ENCODE assay signal across 9 mouse cellular contexts in genomic region chr7:16982859-16983568, GRCm38 (mm10). TPM values are rescaled to one million over a fixed set of nuclear protein-coding genes. Genes with fewer than 3 reads are reported as not detected.
A peak's percentile ranks its signal among the peaks of the same experiment; 100 is the strongest.
DNase-seq lines count a peak whose midpoint lies in the region; ATAC-seq and TF ChIP-seq lines count a peak whose summit lies in the region.
"Had no signal": no experiment of that assay in that cellular context is flagged by ENCODE, and none has a peak within 500 bp of the region (broad histone marks: within the 10 kb centered on the region; RNA-seq: fewer than 3 reads in every experiment).

Gene Gm42372, plus strand, starts transcription at chr7:16983086.

- TF ChIP-seq CTCF in kidney, postnatal 0 days (IDR thresholded peaks at IDR 0.05; ENCODE audit: low read depth): no peak

- WGBS in forebrain, embryonic 15.5 days: 18% methylated on average over 26 of the region's 26 CpGs
- 26% methylated on average over 26 of the region's 26 CpGs for WGBS in kidney, postnatal 0 days
- 21% methylated on average over 26 of the region's 26 CpGs for WGBS in limb, embryonic 15.5 days
- WGBS in neural tube, embryonic 13.5 days: 21% methylated on average over 26 of the region's 26 CpGs

- H3K4me2 ChIP-seq in forebrain, embryonic 15.5 days (replicated peaks): peak within 1 kb of the TSS; percentile 76
- H3K4me2 ChIP-seq in kidney, postnatal 0 days (ENCODE audit: low read length): peak within 1 kb of the TSS; percentile 10; the same call in 1 of the 2 replicates
- peak within 1 kb of the TSS; percentile 32 for H3K4me2 ChIP-seq in limb, embryonic 15.5 days
- H3K4me2 ChIP-seq in neural tube, embryonic 13.5 days: peak within 1 kb of the TSS; percentile 77

- H3K27me3 ChIP-seq in forebrain, embryonic 15.5 days: no peaks in the 10 kb centered on the region
- no peaks in the 10 kb centered on the region for H3K27me3 ChIP-seq in kidney, postnatal 0 days (ENCODE audit: insufficient read depth, low read length)
- no peaks in the 10 kb centered on the region for H3K27me3 ChIP-seq in limb, embryonic 15.5 days
- no peaks in the 10 kb centered on the region for H3K27me3 ChIP-seq in neural tube, embryonic 13.5 days

- no peaks in the 10 kb centered on the region for H3K9me3 ChIP-seq in forebrain, embryonic 15.5 days
- H3K9me3 ChIP-seq in kidney, postnatal 0 days (replicated peaks; ENCODE audit: low read length): no peaks in the 10 kb centered on the region
- H3K9me3 ChIP-seq in limb, embryonic 15.5 days: no peaks in the 10 kb centered on the region
- no peaks in the 10 kb centered on the region for H3K9me3 ChIP-seq in neural tube, embryonic 13.5 days

- H3K9ac ChIP-seq in forebrain, embryonic 15.5 days (replicated peaks): peak within 1 kb of the TSS; percentile 50
- H3K9ac ChIP-seq in kidney, postnatal 0 days (ENCODE audit: low read depth, low read length): no peak within 1 kb of the TSS
- no peak within 1 kb of the TSS for H3K9ac ChIP-seq in limb, embryonic 15.5 days
- peak within 1 kb of the TSS; percentile 74 for H3K9ac ChIP-seq in neural tube, embryonic 13.5 days

- peak; percentile 29 for DNase-seq in gastrocnemius, postnatal 10 days
- DNase-seq in gastrocnemius, adult 18-20 months (ENCODE audit: low spot score): no peak
- peak; percentile 90 for DNase-seq in cerebellum, adult 11-12 months
- peak; percentile 48 for DNase-seq in kidney, postnatal 0 days (ENCODE audit: low spot score)
- peak; percentile 91 for DNase-seq in thymus, postnatal 14 days

- ATAC-seq in forebrain, embryonic 15.5 days (replicated peaks): peak; percentile 80
- no peak for ATAC-seq in kidney, postnatal 0 days (replicated peaks; ENCODE audit: low FRiP score, low read depth)
- no peak for ATAC-seq in limb, embryonic 15.5 days (ENCODE audit: insufficient number of reproducible peaks, low FRiP score, low TSS enrichment, low read depth)
- ATAC-seq in neural tube, embryonic 13.5 days (ENCODE audit: low read depth): peak; percentile 68

- H3K4me1 ChIP-seq in forebrain, embryonic 15.5 days: peaks cover 52% of the 10 kb centered on the region
- H3K4me1 ChIP-seq in kidney, postnatal 0 days (replicated peaks; ENCODE audit: insufficient read depth, low read length): peaks cover 6% of the 10 kb centered on the region; the same call in 1 of the 2 replicates
- H3K4me1 ChIP-seq in limb, embryonic 15.5 days: peaks cover 26% of the 10 kb centered on the region
- H3K4me1 ChIP-seq in neural tube, embryonic 13.5 days (replicated peaks): peaks cover 64% of the 10 kb centered on the region

- H3K4me3 ChIP-seq in forebrain, embryonic 15.5 days: peak within 1 kb of the TSS; percentile 50
- H3K4me3 ChIP-seq in kidney, postnatal 0 days (replicated peaks; ENCODE audit: low read depth, low read length): no peak within 1 kb of the TSS
- H3K4me3 ChIP-seq in limb, embryonic 15.5 days: peak within 1 kb of the TSS; percentile 15
- peak within 1 kb of the TSS; percentile 48 for H3K4me3 ChIP-seq in neural tube, embryonic 13.5 days

- peak within 1 kb of the TSS; percentile 73 for H3K27ac ChIP-seq in forebrain, embryonic 15.5 days (replicated peaks)
- no peak within 1 kb of the TSS for H3K27ac ChIP-seq in kidney, postnatal 0 days
- 0 out of 2 replicates have a peak within 1 kb of the TSS, but pooled peaks have one; percentile 27 for H3K27ac ChIP-seq in limb, embryonic 15.5 days
- H3K27ac ChIP-seq in neural tube, embryonic 13.5 days (replicated peaks): peak within 1 kb of the TSS; percentile 79

- H3K36me3 ChIP-seq in forebrain, embryonic 15.5 days: no peaks in the 10 kb centered on the region
- no peaks in the 10 kb centered on the region for H3K36me3 ChIP-seq in kidney, postnatal 0 days (ENCODE audit: insufficient read depth, low read length)
- H3K36me3 ChIP-seq in limb, embryonic 15.5 days: no peaks in the 10 kb centered on the region
- no peaks in the 10 kb centered on the region for H3K36me3 ChIP-seq in neural tube, embryonic 13.5 days

RNA-seq across cellular contexts. Expression of gene Gm42372, which starts in this region (rescaled TPM):
- total RNA-seq in gastrocnemius, postnatal 10 days (2021): under 1 TPM in 1 of 2 experiments, not detected in 1; 0.16 TPM
- not detected for total RNA-seq in gastrocnemius, adult 18-20 months (2021)
- polyA plus RNA-seq in forebrain, embryonic 15.5 days (2015; fragmentation: Nextera tagmentation; extraction: Ambion mirVana): 3.7 and 4.3 TPM in 2 replicates
- 0.09 and 0.13 TPM in 2 replicates for polyA plus RNA-seq in kidney, postnatal 0 days (2015; fragmentation: Nextera tagmentation; extraction: Ambion mirVana)
- polyA plus RNA-seq in limb, embryonic 15.5 days (2015; fragmentation: Nextera tagmentation; extraction: Ambion mirVana): 0.14 and 0.20 TPM in 2 replicates
- polyA plus RNA-seq in neural tube, embryonic 13.5 days (2015; fragmentation: Nextera tagmentation; extraction: Ambion mirVana): 3.3 and 3.5 TPM in 2 replicates
- polyA plus RNA-seq: C2C12 had no signal

Comparison
In these comparisons a context has a peak if more than half of its experiments do, and no peak if none do; other contexts are left out.
1. Peak in DNase-seq in gastrocnemius, postnatal 10 days; RNA of the gene not detected or under 1 TPM.
2. Peak in DNase-seq and H3K4me2 ChIP-seq in kidney, postnatal 0 days; RNA of the gene not detected or under 1 TPM.
3. ATAC-seq: peak in forebrain, embryonic 15.5 days (single experiment) and neural tube, embryonic 13.5 days (single experiment); none in kidney, postnatal 0 days (single experiment) and limb, embryonic 15.5 days (single experiment).
4. H3K4me2 ChIP-seq: peak in every context shown above with its lines; median percentile 77 in neural tube, embryonic 13.5 days; 76 in forebrain, embryonic 15.5 days; 32 in limb, embryonic 15.5 days; 10 in kidney, postnatal 0 days.
5. H3K9ac ChIP-seq: peak in forebrain, embryonic 15.5 days (single experiment) and neural tube, embryonic 13.5 days (single experiment); none in kidney, postnatal 0 days (single experiment) and limb, embryonic 15.5 days (single experiment).